Mouse (Mus musculus) C2C12 (cell line): Measurements from ENCODE around the gene Zfp467. TPM values are rescaled to one million over a fixed set of nuclear protein-coding genes. Genes with fewer than 3 reads are reported as not detected.

Experiments used
- H3K27me3 ChIP-seq: one replicate; pipeline ENCODE4 v1.6.1; 2011; ENCODE audit not compliant: control insufficient read depth, insufficient read depth, insufficient read length
- H3K36me3 ChIP-seq: one replicate; pipeline ENCODE4 v1.6.1; 2011; ENCODE audit not compliant: control insufficient read depth, insufficient read depth
- H3K4me3 ChIP-seq: one replicate; pipeline ENCODE4 v1.5.1; 2011; ENCODE audit warnings: mild to moderate bottlenecking, control low read depth; ENCODE audit not compliant: poor library complexity, insufficient read depth, severe bottlenecking
- H3K79me2 ChIP-seq: one replicate; pipeline ENCODE4 v1.6.1; 2011; ENCODE audit not compliant: control insufficient read depth, insufficient read depth
- H3K79me3 ChIP-seq: one replicate; pipeline ENCODE4 v1.6.1; 2011; ENCODE audit warnings: low read depth, control low read depth
- H3ac ChIP-seq: one replicate; pipeline ENCODE3; 2011; ENCODE audit warnings: low read depth; ENCODE audit not compliant: control insufficient read depth, insufficient read length
- CEBPB ChIP-seq: IDR thresholded peaks from one replicate; pipeline ENCODE4 v1.6.1; 2011; ENCODE audit warnings: low read depth, mild to moderate bottlenecking, control low read depth, moderate library complexity
- CTCF ChIP-seq: IDR thresholded peaks from one replicate; pipeline ENCODE4 v1.5.1; 2011; ENCODE audit not compliant: control insufficient read depth, insufficient read depth, insufficient read length
- FOSL1 ChIP-seq: IDR thresholded peaks from one replicate; pipeline ENCODE4 v1.8.0; 2011; ENCODE audit warnings: mild to moderate bottlenecking, low read length; ENCODE audit not compliant: poor library complexity, insufficient read depth, severe bottlenecking
- MAX ChIP-seq: IDR thresholded peaks from one replicate; pipeline ENCODE4 v1.6.1; 2011; ENCODE audit warnings: mild to moderate bottlenecking, control low read depth
- MYOD1 ChIP-seq: IDR thresholded peaks from one replicate; pipeline ENCODE4 v1.6.1; 2011; ENCODE audit warnings: low read depth; ENCODE audit not compliant: control insufficient read depth, insufficient read length
- MYOG ChIP-seq: IDR thresholded peaks from one replicate; pipeline ENCODE4 v1.6.1; 2011; ENCODE audit not compliant: control insufficient read depth, insufficient read length; ENCODE audit errors: extremely low read depth
- USF1 ChIP-seq: IDR thresholded peaks from one replicate; pipeline ENCODE4 v1.6.1; 2011; ENCODE audit warnings: low read depth, mild to moderate bottlenecking, control low read depth, moderate library complexity
- polyA plus RNA-seq: library from polyadenylated mRNA; unstranded; fragments of >200 nt; fragmentation: generic; extraction: Trizol; gene quantifications from one replicate; pipeline ENCODE4 v1.2.1, GENCODE M21; 2012; ENCODE audit warnings: missing spikeins

The Zfp467 gene
- polyA plus RNA-seq, 1 experiment, result 0.75 TPM

DNA sequence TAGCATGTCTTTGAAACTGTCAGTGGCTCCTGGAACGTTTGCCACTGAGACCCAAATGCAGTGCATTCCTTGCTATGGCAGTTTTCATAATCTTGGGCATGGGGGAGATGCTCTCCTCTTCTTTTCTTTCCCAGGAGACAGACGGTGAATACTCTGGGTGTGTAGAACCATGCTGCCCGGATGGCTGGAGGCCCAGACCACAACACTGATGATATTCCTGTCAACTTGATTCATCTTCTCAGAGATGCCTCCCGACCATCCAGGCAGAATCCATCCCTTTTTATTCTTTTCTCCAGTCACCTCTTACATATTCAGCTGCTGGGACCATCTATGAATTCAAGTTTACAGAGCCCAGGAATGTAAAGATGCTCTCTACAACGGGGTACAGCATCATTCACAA, 14.9 kb downstream of the Zfp467 start:
- Histone ChIP-seq H3ac (no peak overlapping the region), H3K79me2 (no peaks in the 10 kb centered on the region), H3K27me3 (no peaks in the 10 kb centered on the region), H3K4me3 (no peak overlapping the region), H3K36me3 (no peaks in the 10 kb centered on the region), H3K79me3 (no peaks in the 10 kb centered on the region)
- TF ChIP-seq FOSL1, result no peak
- no peak for TF ChIP-seq CTCF
- TF ChIP-seq MAX, result no peak
- no peak for TF ChIP-seq CEBPB
- TF ChIP-seq USF1, result no peak
- TF ChIP-seq MYOG, result no peak
- no peak for TF ChIP-seq MYOD1

GRCm38 (mm10) chr6:48428769-48429557, 16.7 kb downstream of the Zfp467 start:
- H3K79me3 ChIP-seq, result no peaks in the 10 kb centered on the region
- H3K79me2 ChIP-seq, result no peaks in the 10 kb centered on the region
- no peaks in the 10 kb centered on the region for H3K36me3 ChIP-seq
- H3K27me3 ChIP-seq, result no peaks in the 10 kb centered on the region
- no peak overlapping the region for H3ac ChIP-seq
- no peak overlapping the region for H3K4me3 ChIP-seq
- TF ChIP-seq MYOD1 (no peak), MYOG (no peak), CTCF (no peak), FOSL1 (no peak), MAX (no peak), USF1 (no peak), CEBPB (no peak)

GRCm38 (mm10) chr6:48426956-48427355, 18.7 kb downstream of the Zfp467 start:
- TF ChIP-seq CEBPB (no peak), MAX (no peak), FOSL1 (no peak), USF1 (no peak), MYOD1 (no peak), MYOG (no peak), CTCF (no peak)
- Histone ChIP-seq H3K4me3 (no peak overlapping the region), H3K27me3 (no peaks in the 10 kb centered on the region), H3K36me3 (no peaks in the 10 kb centered on the region), H3ac (no peak overlapping the region), H3K79me2 (no peaks in the 10 kb centered on the region), H3K79me3 (no peaks in the 10 kb centered on the region)

- no peak overlapping the region for H3K4me3 ChIP-seq
- no peaks in the 10 kb centered on the region for H3K27me3 ChIP-seq
- H3K79me3 ChIP-seq, result no peaks in the 10 kb centered on the region
- H3K79me2 ChIP-seq, result no peaks in the 10 kb centered on the region
- TF ChIP-seq USF1 (no peak), FOSL1 (no peak), CTCF (no peak), MYOG (no peak)
- no peak overlapping the region for H3ac ChIP-seq
- H3K36me3 ChIP-seq, result no peaks in the 10 kb centered on the region
Observed at GRCm38 (mm10) chr6:48424074-48424473, 21.6 kb downstream of the Zfp467 start.

DNA sequence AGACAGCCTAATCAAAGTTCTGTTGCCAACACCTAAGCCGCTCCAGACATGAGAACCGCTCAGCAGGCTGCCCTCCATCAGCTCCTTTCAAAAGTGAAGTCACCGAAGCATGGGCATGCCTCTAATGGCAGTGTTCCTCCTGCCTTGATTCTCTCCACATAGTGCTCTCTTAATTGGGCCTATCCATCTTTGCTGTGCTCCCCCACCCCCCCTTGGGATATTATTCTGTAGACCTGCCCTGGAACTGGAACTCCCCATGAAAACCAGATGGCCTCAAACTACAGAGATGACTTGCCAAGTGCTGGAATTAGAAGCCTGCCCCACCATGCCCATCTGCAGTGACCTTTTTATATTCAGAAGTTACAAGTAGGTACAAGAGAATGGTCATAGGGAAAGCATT, 22.3 kb downstream of the Zfp467 start:
- Histone ChIP-seq H3K36me3 (no peaks in the 10 kb centered on the region), H3K4me3 (no peak overlapping the region), H3K79me3 (no peaks in the 10 kb centered on the region), H3ac (no peak overlapping the region), H3K79me2 (no peaks in the 10 kb centered on the region), H3K27me3 (no peaks in the 10 kb centered on the region)
- TF ChIP-seq MAX, result no peak
- TF ChIP-seq MYOD1, result no peak
- TF ChIP-seq MYOG, result no peak
- no peak for TF ChIP-seq USF1
- no peak for TF ChIP-seq FOSL1
- no peak for TF ChIP-seq CTCF
- no peak for TF ChIP-seq CEBPB

DNA sequence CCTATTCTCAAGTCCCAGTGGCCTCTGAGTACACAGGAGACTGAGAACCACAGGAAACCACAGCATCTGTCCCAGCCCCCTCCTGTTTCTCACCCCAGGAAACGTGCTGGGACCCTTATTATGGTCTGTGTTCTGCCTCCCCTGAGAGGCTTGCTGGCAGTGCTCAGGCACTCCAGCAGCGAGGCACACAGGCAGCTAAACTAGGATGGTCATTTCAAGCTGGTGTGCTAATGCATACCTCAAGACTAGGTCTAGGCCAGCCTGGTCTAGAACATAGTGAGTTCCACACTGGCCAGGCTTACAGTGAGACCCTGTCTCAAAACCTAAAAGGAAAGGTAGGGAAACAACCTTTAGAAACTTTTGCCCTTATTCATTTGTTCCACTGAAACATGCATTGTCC, 25.0 kb downstream of the Zfp467 start:
- Histone ChIP-seq H3K4me3 (no peak overlapping the region), H3K79me2 (no peaks in the 10 kb centered on the region), H3K36me3 (no peaks in the 10 kb centered on the region), H3K27me3 (no peaks in the 10 kb centered on the region), H3K79me3 (no peaks in the 10 kb centered on the region), H3ac (no peak overlapping the region)
- TF ChIP-seq CEBPB, result no peak
- TF ChIP-seq FOSL1, result no peak
- TF ChIP-seq MYOD1, result no peak
- no peak for TF ChIP-seq USF1
- TF ChIP-seq CTCF, result no peak
- TF ChIP-seq MYOG, result no peak
- no peak for TF ChIP-seq MAX
